Mouse (Mus musculus) urinary bladder, postnatal 25 days (tissue): ENCODE measurements around the gene Vmn2r99.

ENCODE experiments used
- DNase-seq: peaks from one replicate; pipeline ENCODE4 v3.0.0; 2022; ENCODE audit warnings: low spot score

Vmn2r99 gene

GRCm38 (mm10) chr17:19361649-19362048, at the start of gene Vmn2r99:
TSS of gene Vmn2r99 (plus strand) at chr17:19361949.
- DNase-seq: no peak

GRCm38 (mm10) chr17:19437623-19438022, 75.9 kb downstream of the Vmn2r99 start:
- no peak for DNase-seq

DNA sequence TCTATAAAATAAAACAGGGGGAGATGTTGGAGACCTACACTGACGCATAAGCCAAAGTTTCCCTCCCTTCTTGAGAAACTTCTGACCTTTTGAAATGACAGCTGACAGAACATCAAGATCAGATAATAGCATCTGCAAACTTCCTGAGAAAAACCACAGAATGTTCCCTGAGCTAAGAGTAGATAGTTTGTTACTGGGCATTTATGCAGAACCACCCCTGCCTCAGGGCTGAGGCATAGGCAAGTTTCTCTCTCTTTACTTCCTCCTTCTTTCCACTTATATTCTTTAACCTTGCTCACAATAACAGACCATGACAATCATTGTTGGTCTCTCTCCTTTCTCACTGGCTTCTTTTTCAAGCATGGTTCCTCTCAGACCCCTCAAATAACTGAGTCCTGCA, 83.2 kb downstream of the Vmn2r99 start:
- no peak for DNase-seq
